Mouse (Mus musculus): ENCODE data around the gene Ppip5k2. TPM values are rescaled to one million over a fixed set of nuclear protein-coding genes. Genes with fewer than 3 reads are reported as not detected.

Ppip5k2 gene
- total and polyA plus RNA-seq, 3 experiments, result 10.0 to 94.3 (median 71.2) TPM

DNA sequence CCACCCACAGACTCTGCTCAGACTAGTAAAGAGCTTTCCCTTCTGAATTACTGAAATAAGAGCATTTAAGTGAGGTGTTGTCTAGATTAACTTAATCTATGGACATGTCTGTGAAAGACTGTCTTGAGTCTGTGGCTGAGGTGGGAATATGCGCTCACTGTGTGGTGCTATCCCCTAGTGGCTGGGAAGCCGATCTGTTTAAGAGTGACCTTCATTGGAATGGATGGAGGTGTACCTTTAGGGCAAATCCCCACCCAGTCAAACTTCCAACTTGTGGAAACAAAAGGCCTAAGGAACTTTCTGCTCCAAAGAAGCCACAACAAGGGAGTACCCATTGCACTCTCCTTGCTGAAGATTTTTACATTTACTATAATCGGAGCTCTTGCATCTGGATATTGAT is 23.9 kb upstream of the Ppip5k2 start:
- ATAC-seq (ENCODE audit: extremely low read depth, insufficient number of reproducible peaks, low FRiP score, poor library complexity, severe bottlenecking) (no peak), DNase-seq (ENCODE audit: low spot score) (no peak)
- Histone ChIP-seq H3K4me1 (ENCODE audit: insufficient read depth, low read depth, low read length) (no peaks in the 10 kb centered on the region), H3K36me3 (replicated peaks) (peaks cover 12% of the 10 kb centered on the region), H3K4me3 (ENCODE audit: low read depth, low read length) (no peak overlapping the region), H3K27me3 (ENCODE audit: insufficient read depth, low read length) (no peaks in the 10 kb centered on the region), H3K9me3 (replicated peaks) (no peaks in the 10 kb centered on the region)
- TF ChIP-seq POLR2AphosphoS5 (IDR thresholded peaks at IDR 0.05; ENCODE audit: insufficient replicate concordance, low read depth, low read length), result no peak
- no peak for TF ChIP-seq GATA1 (IDR thresholded peaks at IDR 0.05; ENCODE audit: borderline replicate concordance, low read length)
- no peak for TF ChIP-seq CTCF (IDR thresholded peaks at IDR 0.05; ENCODE audit: low read depth, low read length)
- no peak for TF ChIP-seq GATA2 (IDR thresholded peaks at IDR 0.05; ENCODE audit: borderline replicate concordance, low read depth, low read length)
- no peak for TF ChIP-seq TAL1 (conservative IDR thresholded peaks at IDR 0.05; ENCODE audit: low read depth, low read length)

DNA sequence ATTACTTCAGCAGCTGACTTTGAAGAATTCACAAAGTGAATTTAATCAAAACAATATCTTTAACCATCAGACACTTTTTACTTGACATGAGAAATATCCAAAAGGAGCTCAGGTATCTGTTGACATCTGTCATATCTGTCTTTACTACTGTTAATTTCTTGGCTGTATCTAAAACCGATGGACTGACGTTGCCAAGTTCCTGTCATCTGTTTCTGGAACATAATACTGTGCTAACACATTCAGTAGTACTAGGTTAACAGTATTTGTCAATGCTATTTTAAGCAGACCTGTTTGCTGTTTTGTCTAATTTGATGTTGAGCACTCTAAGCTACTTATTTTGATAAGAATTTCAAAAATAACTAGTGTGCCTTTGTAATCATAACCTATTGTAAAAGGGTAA is 18.3 kb upstream of the Ppip5k2 start:
- TF ChIP-seq GATA2 (IDR thresholded peaks at IDR 0.05; ENCODE audit: borderline replicate concordance, low read depth, low read length) (no peak), CTCF (IDR thresholded peaks at IDR 0.05; ENCODE audit: low read depth, low read length) (no peak), GATA1 (IDR thresholded peaks at IDR 0.05; ENCODE audit: borderline replicate concordance, low read length) (no peak), POLR2AphosphoS5 (IDR thresholded peaks at IDR 0.05; ENCODE audit: insufficient replicate concordance, low read depth, low read length) (no peak), TAL1 (conservative IDR thresholded peaks at IDR 0.05; ENCODE audit: low read depth, low read length) (no peak)
- ATAC-seq (ENCODE audit: extremely low read depth, insufficient number of reproducible peaks, low FRiP score, poor library complexity, severe bottlenecking), result no peak

DNA sequence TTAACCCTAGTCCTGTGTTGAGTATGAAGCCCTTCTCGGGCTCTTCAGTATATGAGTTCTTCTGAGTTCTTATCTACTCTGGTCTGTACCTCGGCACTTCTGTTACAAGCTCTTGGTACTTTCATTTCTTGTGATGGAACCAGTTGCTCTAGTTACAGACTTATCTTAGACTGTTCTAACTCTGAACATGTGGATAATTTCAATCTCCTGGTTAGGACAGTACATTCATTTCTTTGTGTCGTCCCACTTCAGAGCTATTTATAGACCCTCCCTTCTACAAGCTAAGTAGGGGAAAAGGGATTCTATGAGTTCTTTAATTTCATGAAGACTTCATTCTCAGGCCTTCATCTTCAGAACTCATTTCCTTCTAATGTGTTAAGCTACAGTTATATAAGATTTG is 17.5 kb upstream of the Ppip5k2 start:
- H3K36me3 ChIP-seq (replicated peaks), result peaks cover 41% of the 10 kb centered on the region
- TF ChIP-seq CTCF (IDR thresholded peaks at IDR 0.05; ENCODE audit: low read depth, low read length) (no peak), GATA1 (IDR thresholded peaks at IDR 0.05; ENCODE audit: borderline replicate concordance, low read length) (no peak), POLR2AphosphoS5 (IDR thresholded peaks at IDR 0.05; ENCODE audit: insufficient replicate concordance, low read depth, low read length) (no peak), TAL1 (conservative IDR thresholded peaks at IDR 0.05; ENCODE audit: low read depth, low read length) (no peak), GATA2 (IDR thresholded peaks at IDR 0.05; ENCODE audit: borderline replicate concordance, low read depth, low read length) (no peak)
- H3K4me3 ChIP-seq (ENCODE audit: low read depth, low read length), result no peak overlapping the region
- H3K27me3 ChIP-seq (ENCODE audit: insufficient read depth, low read length), result no peaks in the 10 kb centered on the region
- no peak for ATAC-seq (ENCODE audit: extremely low read depth, insufficient number of reproducible peaks, low FRiP score, poor library complexity, severe bottlenecking)
- H3K9me3 ChIP-seq (replicated peaks), result no peaks in the 10 kb centered on the region
- DNase-seq (ENCODE audit: low spot score), result no peak
- H3K4me1 ChIP-seq (ENCODE audit: insufficient read depth, low read depth, low read length), result no peaks in the 10 kb centered on the region; the same call in 1 of the 2 replicates

More for the DNA sequence above, 18.3 kb upstream of the Ppip5k2 start:
- DNase-seq (ENCODE audit: low spot score), result no peak
- Histone ChIP-seq H3K36me3 (replicated peaks) (peaks cover 44% of the 10 kb centered on the region), H3K9me3 (replicated peaks) (no peaks in the 10 kb centered on the region), H3K27me3 (ENCODE audit: insufficient read depth, low read length) (no peaks in the 10 kb centered on the region), H3K4me1 (ENCODE audit: insufficient read depth, low read depth, low read length) (no peaks in the 10 kb centered on the region; the same call in 1 of the 2 replicates), H3K4me3 (ENCODE audit: low read depth, low read length) (no peak overlapping the region)

DNA sequence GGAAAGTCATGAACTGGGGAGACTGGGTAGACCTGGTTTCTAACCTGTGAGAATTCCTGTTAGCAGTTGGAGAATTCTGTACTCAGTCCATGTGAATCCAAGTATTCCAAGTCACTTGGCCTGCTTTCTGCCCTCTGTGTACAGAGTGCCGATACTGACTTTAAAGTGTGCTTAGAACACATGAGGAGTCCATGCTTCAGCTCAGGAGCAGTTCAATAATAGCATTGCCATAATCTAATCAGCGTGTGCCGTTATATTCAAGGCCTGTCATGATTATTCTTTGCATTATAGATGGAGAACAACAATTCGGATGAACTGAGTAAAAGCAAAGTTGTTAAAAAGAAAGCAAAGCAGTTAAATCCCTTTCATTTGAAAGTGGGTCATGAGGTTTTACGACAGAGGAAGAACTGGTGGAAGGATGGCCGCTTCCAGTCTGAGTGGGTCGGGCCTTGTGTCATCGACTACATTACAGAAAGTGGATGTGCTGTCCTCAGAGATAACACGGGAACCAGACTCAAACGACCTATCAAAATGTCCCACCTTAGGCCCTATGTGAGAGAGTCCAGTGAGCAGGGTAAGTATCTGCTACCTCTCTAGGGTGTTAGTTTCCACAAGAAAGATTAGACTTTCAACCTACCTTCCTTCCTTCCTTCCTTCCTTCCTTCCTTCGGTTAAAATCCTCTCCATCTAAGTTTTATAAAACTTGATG is 15.6 kb upstream of the Ppip5k2 start:
- Histone ChIP-seq H3K36me3 (replicated peaks) (peaks cover 44% of the 10 kb centered on the region), H3K27me3 (ENCODE audit: insufficient read depth, low read length) (no peaks in the 10 kb centered on the region), H3K4me1 (ENCODE audit: insufficient read depth, low read depth, low read length) (peaks cover 5% of the 10 kb centered on the region), H3K4me3 (ENCODE audit: low read depth, low read length) (no peak overlapping the region), H3K9me3 (replicated peaks) (no peaks in the 10 kb centered on the region)
- DNase-seq (ENCODE audit: low spot score), result no peak
- no peak for ATAC-seq (ENCODE audit: extremely low read depth, insufficient number of reproducible peaks, low FRiP score, poor library complexity, severe bottlenecking)
- TF ChIP-seq CTCF (IDR thresholded peaks at IDR 0.05; ENCODE audit: low read depth, low read length), result no peak
- no peak for TF ChIP-seq GATA1 (IDR thresholded peaks at IDR 0.05; ENCODE audit: borderline replicate concordance, low read length)

DNA sequence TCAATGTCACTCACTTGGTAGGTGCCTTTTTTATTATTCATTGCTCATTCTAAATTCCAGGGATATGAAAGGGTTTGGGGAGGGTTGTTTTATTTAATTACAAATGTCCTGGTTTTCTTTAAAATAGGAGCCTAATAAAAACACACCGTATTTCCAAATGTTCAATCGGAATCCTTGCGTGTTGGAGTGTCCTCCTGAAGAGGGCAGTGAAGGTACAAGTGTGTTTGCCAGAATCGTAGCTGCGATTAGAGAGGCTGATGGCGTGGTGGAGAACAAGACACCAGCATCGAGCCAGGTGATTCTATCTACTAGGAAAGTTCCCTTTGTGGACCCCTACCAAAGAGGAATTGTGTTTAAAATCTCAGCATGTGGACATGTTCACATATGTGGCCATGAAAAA is 14.7 kb upstream of the Ppip5k2 start:
- ATAC-seq (ENCODE audit: extremely low read depth, insufficient number of reproducible peaks, low FRiP score, poor library complexity, severe bottlenecking), result no peak

DNA sequence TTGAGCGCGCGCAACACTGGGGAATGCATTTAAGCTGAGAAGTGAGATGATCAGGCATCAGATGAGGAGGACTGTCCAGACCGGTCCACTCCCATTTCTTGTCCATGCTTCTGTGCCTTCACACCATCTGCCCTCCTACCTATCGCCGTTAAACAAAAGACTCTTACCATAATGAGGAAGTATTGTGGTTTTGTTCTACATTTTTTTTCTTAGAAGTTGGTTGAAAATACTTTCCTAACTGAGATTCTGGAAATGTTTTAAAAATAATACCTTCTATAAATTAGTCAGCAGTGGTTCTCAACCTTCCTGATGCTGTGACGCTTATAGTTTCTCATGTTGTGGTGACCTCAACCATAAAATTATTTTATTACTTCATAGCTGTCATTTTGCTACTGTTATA is 11.5 kb upstream of the Ppip5k2 start:
- Histone ChIP-seq H3K9me3 (replicated peaks) (no peaks in the 10 kb centered on the region), H3K27me3 (ENCODE audit: insufficient read depth, low read length) (no peaks in the 10 kb centered on the region), H3K4me3 (ENCODE audit: low read depth, low read length) (no peak overlapping the region), H3K4me1 (ENCODE audit: insufficient read depth, low read depth, low read length) (peaks cover 9% of the 10 kb centered on the region), H3K36me3 (replicated peaks) (peaks cover 37% of the 10 kb centered on the region)
- DNase-seq (ENCODE audit: low spot score), result peak; percentile 26
- TF ChIP-seq POLR2AphosphoS5 (IDR thresholded peaks at IDR 0.05; ENCODE audit: insufficient replicate concordance, low read depth, low read length) (no peak), CTCF (IDR thresholded peaks at IDR 0.05; ENCODE audit: low read depth, low read length) (no peak), GATA2 (IDR thresholded peaks at IDR 0.05; ENCODE audit: borderline replicate concordance, low read depth, low read length) (no peak), GATA1 (IDR thresholded peaks at IDR 0.05; ENCODE audit: borderline replicate concordance, low read length) (no peak), TAL1 (conservative IDR thresholded peaks at IDR 0.05; ENCODE audit: low read depth, low read length) (no peak)
- ATAC-seq (ENCODE audit: extremely low read depth, insufficient number of reproducible peaks, low FRiP score, poor library complexity, severe bottlenecking), result peak; percentile 91

More for the DNA sequence above, 14.7 kb upstream of the Ppip5k2 start:
- H3K36me3 ChIP-seq (replicated peaks), result peaks cover 44% of the 10 kb centered on the region
- H3K4me1 ChIP-seq (ENCODE audit: insufficient read depth, low read depth, low read length), result peaks cover 5% of the 10 kb centered on the region
- no peaks in the 10 kb centered on the region for H3K27me3 ChIP-seq (ENCODE audit: insufficient read depth, low read length)
- TF ChIP-seq CTCF (IDR thresholded peaks at IDR 0.05; ENCODE audit: low read depth, low read length), result no peak
- no peak for TF ChIP-seq TAL1 (conservative IDR thresholded peaks at IDR 0.05; ENCODE audit: low read depth, low read length)
- no peak for TF ChIP-seq GATA2 (IDR thresholded peaks at IDR 0.05; ENCODE audit: borderline replicate concordance, low read depth, low read length)
- TF ChIP-seq POLR2AphosphoS5 (IDR thresholded peaks at IDR 0.05; ENCODE audit: insufficient replicate concordance, low read depth, low read length), result no peak
- TF ChIP-seq GATA1 (IDR thresholded peaks at IDR 0.05; ENCODE audit: borderline replicate concordance, low read length), result no peak
- no peak overlapping the region for H3K4me3 ChIP-seq (ENCODE audit: low read depth, low read length)
- H3K9me3 ChIP-seq (replicated peaks), result no peaks in the 10 kb centered on the region
- DNase-seq (ENCODE audit: low spot score), result no peak
